Mouse (Mus musculus): Measurements from ENCODE around the gene Tmed6. TPM values are rescaled to one million over a fixed set of nuclear protein-coding genes. Genes with fewer than 3 reads are reported as not detected.
"Not testable (repeated sequence)": the region's sequence is repeated elsewhere in the genome, so short reads cannot be mapped to it uniquely, and the experiment has no call there.

Gene Tmed6
- polyA plus RNA-seq, 1 experiment from 2014 or later, result not detected

GRCm38 (mm10) chr8:107056076-107056972 lies 9.1 kb downstream of the Tmed6 start, which contains the start of the genes Cog8 and Nip7:
Gene Cog8 (minus strand): TSS chr8:107056689.
Gene Nip7 (plus strand): TSS chr8:107056877.
- peaks cover 19% of the 10 kb centered on the region for H3K4me1 ChIP-seq
- H3K9ac ChIP-seq, result peak within 1 kb of the TSS; percentile 89
- no peaks in the 10 kb centered on the region for H3K27me3 ChIP-seq
- no peaks in the 10 kb centered on the region for H3K9me3 ChIP-seq
- H3K36me3 ChIP-seq (replicated peaks), result peaks cover 55% of the 10 kb centered on the region
- ATAC-seq (ENCODE audit: low FRiP score), result peak; percentile 96
- H3K4me3 ChIP-seq (replicated peaks), result peak within 1 kb of the TSS; percentile 99
- H3K4me2 ChIP-seq, result peak within 1 kb of the TSS; percentile 88
- H3K27ac ChIP-seq, result peak within 1 kb of the TSS; percentile 78
- WGBS, result under 1% methylated on average over 88 of the region's 88 CpGs

GRCm38 (mm10) chr8:107052046-107052445 lies 13.4 kb downstream of the Tmed6 start:
- Histone ChIP-seq H3K9me3 (no peaks in the 10 kb centered on the region), H3K36me3 (replicated peaks) (peaks cover 58% of the 10 kb centered on the region), H3K4me2 (no peak overlapping the region), H3K4me1 (peaks cover 31% of the 10 kb centered on the region), H3K9ac (no peak overlapping the region), H3K27ac (no peak overlapping the region), H3K4me3 (replicated peaks) (no peak overlapping the region), H3K27me3 (no peaks in the 10 kb centered on the region)
- WGBS, result 98% methylated on average over 8 of the region's 8 CpGs
- ATAC-seq (ENCODE audit: low FRiP score), result no peak

- H3K36me3 ChIP-seq (replicated peaks), result peaks cover 78% of the 10 kb centered on the region
- H3K27me3 ChIP-seq, result no peaks in the 10 kb centered on the region
- 92% methylated on average over 4 of the region's 4 CpGs for WGBS
- no peak overlapping the region for H3K27ac ChIP-seq
- H3K9me3 ChIP-seq, result no peaks in the 10 kb centered on the region
- H3K9ac ChIP-seq, result 0 out of 2 replicates have a peak overlapping the region, but pooled peaks have one; percentile 80
- no peak for ATAC-seq (ENCODE audit: low FRiP score)
- H3K4me3 ChIP-seq (replicated peaks), result peak overlapping the region; percentile 89
- peak overlapping the region; percentile 92; the same call in 1 of the 2 replicates for H3K4me2 ChIP-seq
- H3K4me1 ChIP-seq, result peaks cover 24% of the 10 kb centered on the region
Measured at GRCm38 (mm10) chr8:107049480-107049879, 16.0 kb downstream of the Tmed6 start.

GRCm38 (mm10) chr8:107048061-107048941 lies 17.1 kb downstream of the Tmed6 start, which contains the start of gene Pdf:
Gene Pdf (minus strand): TSS chr8:107048614.
- H3K4me1 ChIP-seq, result peaks cover 24% of the 10 kb centered on the region
- no peaks in the 10 kb centered on the region for H3K9me3 ChIP-seq
- peak within 1 kb of the TSS; percentile 92 for H3K27ac ChIP-seq
- peak within 1 kb of the TSS; percentile 80 for H3K9ac ChIP-seq
- peaks cover 81% of the 10 kb centered on the region for H3K36me3 ChIP-seq (replicated peaks)
- H3K4me3 ChIP-seq (replicated peaks), result peak within 1 kb of the TSS; percentile 89
- peak within 1 kb of the TSS; percentile 92 for H3K4me2 ChIP-seq
- no peaks in the 10 kb centered on the region for H3K27me3 ChIP-seq
- WGBS, result under 1% methylated on average over 87 of the region's 87 CpGs
- ATAC-seq (ENCODE audit: low FRiP score), result peak; percentile 85

GRCm38 (mm10) chr8:107046976-107047375 lies 18.5 kb downstream of the Tmed6 start:
- Histone ChIP-seq H3K27ac (no peak overlapping the region), H3K36me3 (replicated peaks) (peaks cover 81% of the 10 kb centered on the region), H3K9ac (no peak overlapping the region), H3K4me3 (replicated peaks) (no peak overlapping the region), H3K4me2 (no peak overlapping the region), H3K9me3 (no peaks in the 10 kb centered on the region), H3K4me1 (peaks cover 24% of the 10 kb centered on the region), H3K27me3 (no peaks in the 10 kb centered on the region)
- no peak for ATAC-seq (ENCODE audit: low FRiP score)
- 94% methylated on average over 5 of the region's 5 CpGs for WGBS

- H3K4me2 ChIP-seq, result no peak overlapping the region
- no peak overlapping the region for H3K9ac ChIP-seq
- no peak overlapping the region for H3K27ac ChIP-seq
- H3K27me3 ChIP-seq, result no peaks in the 10 kb centered on the region
- no peak for ATAC-seq (ENCODE audit: low FRiP score)
- peaks cover 81% of the 10 kb centered on the region for H3K36me3 ChIP-seq (replicated peaks)
- H3K9me3 ChIP-seq, result no peaks in the 10 kb centered on the region
- WGBS, result 93% methylated on average over 6 of the region's 6 CpGs
- no peak overlapping the region for H3K4me3 ChIP-seq (replicated peaks)
- peaks cover 24% of the 10 kb centered on the region for H3K4me1 ChIP-seq
Measured at GRCm38 (mm10) chr8:107045478-107045877, 20.0 kb downstream of the Tmed6 start.

- Histone ChIP-seq H3K27me3 (no peaks in the 10 kb centered on the region), H3K4me1 (no peaks in the 10 kb centered on the region), H3K4me3 (replicated peaks) (no peak overlapping the region), H3K27ac (no peak overlapping the region), H3K36me3 (replicated peaks) (peaks cover 82% of the 10 kb centered on the region), H3K9me3 (no peaks in the 10 kb centered on the region), H3K4me2 (no peak overlapping the region), H3K9ac (no peak overlapping the region)
- ATAC-seq (ENCODE audit: low FRiP score), result no peak
- 90% methylated on average over 7 of the region's 7 CpGs for WGBS
Measured at GRCm38 (mm10) chr8:107040632-107041031, 24.8 kb downstream of the Tmed6 start.

- no peak overlapping the region for H3K27ac ChIP-seq
- no peak overlapping the region for H3K4me3 ChIP-seq (replicated peaks)
- H3K9me3 ChIP-seq, result no peaks in the 10 kb centered on the region
- ATAC-seq (ENCODE audit: low FRiP score), result no peak
- H3K9ac ChIP-seq, result no peak overlapping the region
- WGBS, result 96% methylated on average over 8 of the region's 8 CpGs
- H3K4me2 ChIP-seq, result no peak overlapping the region
- no peaks in the 10 kb centered on the region for H3K27me3 ChIP-seq
- H3K36me3 ChIP-seq (replicated peaks), result peaks cover 42% of the 10 kb centered on the region
- H3K4me1 ChIP-seq, result peaks cover 18% of the 10 kb centered on the region
Measured at GRCm38 (mm10) chr8:107036626-107037025, 28.8 kb downstream of the Tmed6 start.

GRCm38 (mm10) chr8:107035641-107036040 lies 29.8 kb downstream of the Tmed6 start:
- Histone ChIP-seq H3K27me3 (no peaks in the 10 kb centered on the region), H3K9ac (no peak overlapping the region), H3K4me2 (no peak overlapping the region), H3K4me3 (replicated peaks) (no peak overlapping the region), H3K9me3 (no peaks in the 10 kb centered on the region), H3K27ac (no peak overlapping the region), H3K36me3 (replicated peaks) (peaks cover 32% of the 10 kb centered on the region), H3K4me1 (peaks cover 18% of the 10 kb centered on the region)
- WGBS, result 91% methylated on average over 3 of the region's 3 CpGs
- no peak for ATAC-seq (ENCODE audit: low FRiP score)

- WGBS, result 91% methylated on average over 2 of the region's 2 CpGs
- H3K9ac ChIP-seq; ATAC-seq (ENCODE audit: low FRiP score): not testable (repeated sequence)
Measured at GRCm38 (mm10) chr8:107033609-107034008, 31.8 kb downstream of the Tmed6 start.

GRCm38 (mm10) chr8:107031577-107032090 lies 33.8 kb downstream of the Tmed6 start:
- H3K4me3 ChIP-seq (replicated peaks), result peak overlapping the region; percentile 97
- H3K4me2 ChIP-seq, result peak overlapping the region; percentile 85
- peaks cover 18% of the 10 kb centered on the region for H3K4me1 ChIP-seq
- H3K27ac ChIP-seq, result peak overlapping the region; percentile 81
- no peak; the same call in 1 of the 2 replicates for ATAC-seq (ENCODE audit: low FRiP score)
- WGBS, result under 1% methylated on average over 35 of the region's 40 CpGs
- H3K27me3 ChIP-seq, result no peaks in the 10 kb centered on the region
- H3K36me3 ChIP-seq (replicated peaks), result peaks cover 5% of the 10 kb centered on the region
- H3K9me3 ChIP-seq, result no peaks in the 10 kb centered on the region
- H3K9ac ChIP-seq, result peak overlapping the region; percentile 95

More at GRCm38 (mm10) chr8:107033609-107034008, 31.8 kb downstream of the Tmed6 start:
- not testable (repeated sequence) for H3K9me3 ChIP-seq; H3K4me2 ChIP-seq; H3K27me3 ChIP-seq; H3K4me3 ChIP-seq (replicated peaks); H3K27ac ChIP-seq
- H3K36me3 ChIP-seq (replicated peaks), result peaks cover 13% of the 10 kb centered on the region
- H3K4me1 ChIP-seq, result peaks cover 18% of the 10 kb centered on the region
